Mouse (Mus musculus) intestine, embryonic 16.5 days (tissue): ENCODE measurements around the gene 0610009B22Rik. TPM values are rescaled to one million over a fixed set of nuclear protein-coding genes. Genes with fewer than 3 reads are reported as not detected.
"Not testable (repeated sequence)": the region's sequence is repeated elsewhere in the genome, so short reads cannot be mapped to it uniquely, and the experiment has no call there.

Experiments
- ATAC-seq: fragments of 200-750 bp; cut with Nextera tagmentation; 2 replicates; pipeline ENCODE4 v1.8.0; 2017; ENCODE audit warnings: moderate TSS enrichment, moderate library complexity
- H3K27ac ChIP-seq: fragments of 300-500 bp; sonication (generic); 2 replicates; pipeline ENCODE4 v1.5.1; 2014; ENCODE audit warnings: mild to moderate bottlenecking, low read length
- H3K27me3 ChIP-seq: fragments of 300-500 bp; sonication (generic); replicated peaks from 2 replicates; pipeline ENCODE4 v1.6.1; 2014; ENCODE audit warnings: low read length, control low read depth, mixed read lengths; ENCODE audit not compliant: control insufficient read depth, insufficient read depth
- H3K36me3 ChIP-seq: fragments of 300-500 bp; sonication (generic); 2 replicates; pipeline ENCODE4 v1.6.1; 2014; ENCODE audit warnings: low read length, control low read depth; ENCODE audit not compliant: control insufficient read depth, insufficient read depth
- H3K4me1 ChIP-seq: fragments of 300-500 bp; sonication (generic); 2 replicates; pipeline ENCODE4 v1.6.1; 2014; ENCODE audit warnings: low read length, control low read depth, mixed read lengths; ENCODE audit not compliant: control insufficient read depth, insufficient read depth
- H3K4me2 ChIP-seq: fragments of 300-500 bp; sonication (generic); 2 replicates; pipeline ENCODE4 v1.6.1; 2014; ENCODE audit warnings: low read depth, low read length, control low read depth
- H3K4me3 ChIP-seq: fragments of 300-500 bp; sonication (generic); 2 replicates; pipeline ENCODE4 v1.5.1; 2014; ENCODE audit warnings: mild to moderate bottlenecking, low read length
- H3K9ac ChIP-seq: fragments of 300-500 bp; sonication (generic); 2 replicates; pipeline ENCODE4 v1.6.1; 2014; ENCODE audit warnings: low read depth, low read length
- H3K9me3 ChIP-seq: fragments of 300-500 bp; sonication (generic); 2 replicates; pipeline ENCODE4 v1.6.1; 2016; ENCODE audit warnings: low read length, control low read depth; ENCODE audit not compliant: control insufficient read depth
- WGBS: fragments of 180-500 bp; shearing (Covaris S2); extraction: QIAGEN DNeasy Blood & Tissue Kit; methylation state at CpG from one replicate; pipeline ENCODE4 v1.1.7; 2014; 5-methylcytosine and 5-hydroxymethylcytosine counted together
- polyA plus RNA-seq: library from polyadenylated mRNA; unstranded; fragments of >200 nt; fragmentation: Nextera tagmentation; extraction: Ambion mirVana; gene quantifications from 2 replicates; pipeline ENCODE4 v1.2.1, GENCODE M21; 2015

0610009B22Rik gene
- polyA plus RNA-seq: 97.2 and 103 TPM in 2 replicates

DNA sequence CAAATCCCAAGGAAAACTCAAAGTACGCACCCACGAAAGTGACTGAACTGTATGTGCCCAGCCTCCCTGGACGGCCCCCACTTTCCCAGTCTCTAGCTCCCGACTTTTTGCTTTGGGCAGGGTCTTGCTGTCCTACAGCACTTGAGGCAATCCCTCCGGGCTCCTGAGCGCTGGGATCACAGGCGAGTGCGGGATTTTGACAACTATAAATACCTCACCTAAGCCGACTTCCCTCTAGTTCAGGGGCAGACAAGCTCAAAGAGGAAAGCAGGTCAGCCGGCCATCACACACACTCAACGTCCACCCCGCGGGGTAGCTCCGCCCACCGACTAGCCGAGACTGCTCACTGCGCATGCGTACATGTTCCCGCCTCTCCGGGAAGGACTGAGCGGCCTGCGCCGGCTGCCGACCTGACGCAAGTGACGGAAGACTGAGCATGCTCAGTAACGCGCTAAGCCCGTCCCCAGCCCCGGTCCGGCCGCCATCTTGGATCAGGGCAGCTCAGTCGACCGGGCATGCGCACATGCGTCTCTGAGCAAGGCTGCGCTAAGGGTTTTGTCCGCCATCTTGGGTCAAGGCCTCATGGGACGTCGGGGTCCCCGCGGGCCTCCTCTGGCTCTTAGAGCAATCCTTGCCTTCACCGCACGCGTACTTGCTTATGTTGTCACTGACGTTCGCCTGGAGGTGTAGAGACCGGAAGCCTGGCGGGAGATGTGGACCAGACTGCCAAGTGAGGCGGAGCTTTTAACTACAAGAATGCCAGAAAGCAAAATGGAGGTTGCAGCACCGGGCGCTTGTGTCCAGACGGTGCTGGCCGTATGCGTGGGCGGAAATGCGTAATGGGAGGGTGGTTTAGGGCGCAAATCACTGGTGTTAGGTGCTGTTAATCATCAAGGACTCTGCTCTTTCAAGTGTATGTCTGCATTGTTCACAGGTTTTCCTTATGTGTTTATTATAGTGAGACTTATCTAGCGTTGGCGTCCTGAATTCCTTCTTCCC lies at the start of gene 0610009B22Rik:
Gene 0610009B22Rik, minus strand, starts transcription at position 545 of the 999 bp plus-strand sequence.
- peak within 1 kb of the TSS; percentile 79 for H3K4me3 ChIP-seq
- peak within 1 kb of the TSS; percentile 93 for H3K9ac ChIP-seq
- H3K36me3 ChIP-seq: peaks cover 3% of the 10 kb centered on the region; the same call in 1 of the 2 replicates
- H3K4me2 ChIP-seq: peak within 1 kb of the TSS; percentile 64
- WGBS: under 1% methylated on average over 60 of the region's 60 CpGs
- no peaks in the 10 kb centered on the region for H3K27me3 ChIP-seq
- H3K27ac ChIP-seq: peak within 1 kb of the TSS; percentile 100
- ATAC-seq: peak; percentile 99
- H3K4me1 ChIP-seq: peaks cover 5% of the 10 kb centered on the region
- H3K9me3 ChIP-seq: no peaks in the 10 kb centered on the region

DNA sequence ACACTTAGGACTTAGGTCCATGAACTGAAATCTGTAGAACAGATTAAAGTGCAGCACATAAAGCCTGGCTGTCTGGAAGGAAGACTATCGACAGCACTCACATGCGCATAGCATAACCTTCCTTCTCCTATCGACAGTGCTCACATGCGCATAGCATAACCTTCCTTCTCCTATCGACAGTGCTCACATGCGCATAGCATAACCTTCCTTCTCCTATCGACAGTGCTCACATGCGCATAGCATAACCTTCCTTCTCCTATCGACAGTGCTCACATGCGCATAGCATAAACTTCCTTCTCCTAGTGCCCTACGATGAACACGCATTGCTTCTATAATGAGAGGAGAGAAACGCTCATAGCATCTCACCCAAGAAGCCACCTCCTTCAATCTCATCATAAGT lies 45.5 kb upstream of the 0610009B22Rik start:
- H3K9ac ChIP-seq, H3K27me3 ChIP-seq, H3K27ac ChIP-seq, H3K4me3 ChIP-seq, H3K4me1 ChIP-seq, H3K4me2 ChIP-seq, H3K9me3 ChIP-seq, ATAC-seq: not testable (repeated sequence)
- peaks cover 13% of the 10 kb centered on the region for H3K36me3 ChIP-seq
- WGBS: 96% methylated on average over 12 of the region's 13 CpGs

DNA sequence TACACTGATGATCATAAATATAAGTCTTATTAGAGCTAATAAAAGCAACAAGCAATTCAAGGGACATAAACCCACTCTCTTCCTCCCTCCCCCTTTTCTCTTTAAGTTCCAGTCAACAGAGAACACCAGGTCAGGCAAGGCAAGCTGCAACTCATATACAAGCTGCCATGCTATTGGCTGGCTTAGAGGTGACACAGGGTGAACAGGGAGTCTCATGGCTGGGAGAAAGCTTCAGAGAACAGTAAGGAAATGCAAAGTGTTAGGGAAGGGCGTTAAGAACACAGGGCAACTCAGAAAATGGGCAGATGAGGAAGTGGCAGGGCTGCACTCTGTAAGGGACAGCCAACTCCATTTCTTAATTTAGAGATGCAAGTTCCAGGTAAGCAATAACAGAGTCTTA lies 44.2 kb upstream of the 0610009B22Rik start:
- Histone ChIP-seq H3K36me3 (peaks cover 13% of the 10 kb centered on the region), H3K27me3 (no peaks in the 10 kb centered on the region)
- 72% methylated on average over 1 of the region's 1 CpGs for WGBS

DNA sequence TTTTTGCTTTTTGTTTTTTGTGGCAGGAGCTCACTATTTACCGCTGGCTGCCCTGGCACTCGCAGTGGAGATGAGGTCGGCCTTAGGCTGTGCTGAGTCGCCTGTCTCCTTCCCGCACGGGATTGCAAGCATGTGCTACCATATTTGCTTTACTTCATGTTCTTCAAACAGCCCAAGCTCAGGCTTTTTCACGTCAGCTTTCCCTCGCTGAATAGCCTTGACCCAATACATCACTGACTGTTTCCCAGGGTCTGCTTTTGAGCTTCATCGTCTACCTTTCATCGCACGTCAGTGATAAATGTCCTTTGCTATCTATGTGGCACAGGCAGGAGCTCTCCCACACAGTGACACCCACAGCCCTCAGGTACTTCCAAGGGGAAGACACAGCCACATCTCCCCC lies 32.4 kb upstream of the 0610009B22Rik start:
- H3K4me1 ChIP-seq: no peaks in the 10 kb centered on the region
- H3K27me3 ChIP-seq: no peaks in the 10 kb centered on the region
- no peaks in the 10 kb centered on the region for H3K9me3 ChIP-seq
- no peak for ATAC-seq
- WGBS: 90% methylated on average over 11 of the region's 11 CpGs
- H3K27ac ChIP-seq: no peak overlapping the region
- H3K4me2 ChIP-seq: no peak overlapping the region
- no peak overlapping the region for H3K9ac ChIP-seq
- peaks cover 25% of the 10 kb centered on the region for H3K36me3 ChIP-seq
- H3K4me3 ChIP-seq: no peak overlapping the region

More for the DNA sequence above, 44.2 kb upstream of the 0610009B22Rik start:
- ATAC-seq: no peak
- Histone ChIP-seq H3K27ac (no peak overlapping the region), H3K4me3 (no peak overlapping the region), H3K4me1 (no peaks in the 10 kb centered on the region), H3K4me2 (no peak overlapping the region), H3K9ac (no peak overlapping the region), H3K9me3 (no peaks in the 10 kb centered on the region)

DNA sequence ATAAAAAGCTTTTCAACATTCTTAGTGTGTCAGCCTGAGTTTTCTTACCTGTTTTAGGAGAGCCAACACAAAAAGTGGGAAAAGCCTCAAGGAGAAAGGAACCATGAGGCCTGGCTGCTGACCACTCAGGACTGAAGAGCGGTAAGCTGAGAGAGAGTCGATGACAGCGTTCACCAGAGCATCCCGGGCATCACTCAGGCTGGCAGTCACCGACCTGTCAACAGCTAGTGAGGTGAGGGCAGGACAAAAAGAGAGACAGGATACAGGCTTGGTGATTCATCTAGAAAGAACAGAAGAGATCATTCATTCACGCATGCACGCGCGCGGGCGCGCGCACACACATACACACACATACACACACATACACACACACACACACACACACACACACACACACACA lies 18.4 kb upstream of the 0610009B22Rik start:
- Histone ChIP-seq H3K27ac (no peak overlapping the region), H3K27me3 (no peaks in the 10 kb centered on the region), H3K4me2 (no peak overlapping the region), H3K4me3 (no peak overlapping the region), H3K4me1 (no peaks in the 10 kb centered on the region), H3K9ac (no peak overlapping the region), H3K9me3 (no peaks in the 10 kb centered on the region), H3K36me3 (peaks cover 9% of the 10 kb centered on the region)
- WGBS: 98% methylated on average over 13 of the region's 13 CpGs
- no peak for ATAC-seq

DNA sequence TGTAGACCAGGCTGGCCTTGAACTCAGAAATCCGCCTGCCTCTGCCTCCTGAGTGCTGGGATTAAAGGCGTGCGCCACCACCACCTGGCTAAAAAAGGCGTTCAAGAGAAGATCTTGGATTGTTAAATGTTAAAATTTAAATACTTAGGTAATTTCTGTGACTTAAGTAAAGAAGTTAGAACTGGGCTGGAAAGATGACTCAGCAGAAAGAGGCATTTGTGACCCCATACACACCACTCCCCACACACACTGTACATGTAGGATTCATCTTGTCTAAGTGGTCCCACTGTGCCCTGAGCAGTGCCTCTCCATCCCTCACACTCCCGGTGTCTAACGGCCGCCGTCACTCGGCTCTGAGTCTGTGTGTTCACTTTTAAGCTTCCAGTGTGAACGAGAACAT lies 17.8 kb upstream of the 0610009B22Rik start:
- Histone ChIP-seq H3K4me2 (no peak overlapping the region), H3K36me3 (peaks cover 5% of the 10 kb centered on the region), H3K27ac (no peak overlapping the region), H3K27me3 (no peaks in the 10 kb centered on the region), H3K4me1 (no peaks in the 10 kb centered on the region), H3K9me3 (no peaks in the 10 kb centered on the region), H3K4me3 (no peak overlapping the region), H3K9ac (no peak overlapping the region)
- WGBS: 97% methylated on average over 10 of the region's 10 CpGs
- no peak for ATAC-seq

DNA sequence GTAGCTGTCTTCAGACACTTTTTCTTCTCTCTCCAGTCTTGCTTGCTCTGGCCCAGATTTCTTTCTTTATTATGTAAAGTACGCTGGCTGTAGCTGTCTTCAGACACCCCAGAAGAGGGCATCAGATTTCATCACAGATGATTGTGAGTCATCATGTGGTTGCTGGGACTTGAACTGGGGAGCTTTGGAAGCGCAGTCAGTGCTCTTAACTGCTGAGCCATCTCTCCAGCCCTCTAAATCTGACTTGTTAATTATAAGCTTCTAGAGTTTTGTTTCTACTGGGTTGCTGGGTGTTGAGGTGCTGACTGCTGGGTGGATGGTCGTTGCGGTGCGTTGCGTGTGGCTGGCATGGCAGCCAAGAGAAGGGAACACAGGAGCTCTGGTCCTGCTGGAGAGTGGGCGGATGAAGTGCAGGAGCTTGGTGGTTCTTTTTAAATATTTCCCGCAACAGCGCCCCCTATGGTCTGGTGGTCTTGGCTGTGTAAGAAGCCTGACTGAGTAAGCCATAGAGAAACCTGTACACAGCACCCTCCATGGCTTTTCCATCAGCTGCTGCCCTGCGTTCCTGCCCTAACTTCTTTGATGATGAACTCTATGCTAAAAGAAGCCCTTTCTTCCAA lies 14.8 kb upstream of the 0610009B22Rik start:
- Histone ChIP-seq H3K9ac (no peak overlapping the region), H3K27ac (no peak overlapping the region), H3K4me2 (no peak overlapping the region), H3K4me3 (no peak overlapping the region), H3K4me1 (no peaks in the 10 kb centered on the region), H3K9me3 (peaks cover under 1% of the 10 kb centered on the region; the same call in 1 of the 2 replicates), H3K27me3 (no peaks in the 10 kb centered on the region), H3K36me3 (peaks cover 19% of the 10 kb centered on the region)
- WGBS: 71% methylated on average over 10 of the region's 10 CpGs
- ATAC-seq: no peak

DNA sequence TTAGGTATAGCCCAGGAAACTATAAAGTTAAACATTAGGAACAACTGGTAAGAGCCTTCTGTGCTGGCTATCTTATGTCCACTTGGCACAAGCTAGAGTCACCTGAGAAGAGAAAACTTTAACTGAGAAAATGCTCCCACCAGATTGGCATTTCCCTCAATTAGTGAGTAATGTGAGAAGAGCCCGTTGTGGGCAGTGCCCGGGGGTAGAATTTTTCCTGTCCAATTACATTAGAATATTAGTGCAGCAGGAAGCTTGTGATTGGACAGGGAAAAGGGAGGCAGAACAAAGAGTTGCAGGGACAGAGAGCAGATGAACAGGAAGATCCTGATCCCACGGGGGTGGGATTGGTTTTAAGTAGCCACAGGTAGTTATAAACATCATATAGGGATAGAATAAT lies 14.2 kb upstream of the 0610009B22Rik start:
- Histone ChIP-seq H3K36me3 (peaks cover 23% of the 10 kb centered on the region), H3K9me3 (peaks cover 3% of the 10 kb centered on the region; the same call in 1 of the 2 replicates), H3K4me1 (no peaks in the 10 kb centered on the region), H3K9ac (no peak overlapping the region), H3K4me3 (no peak overlapping the region), H3K27me3 (no peaks in the 10 kb centered on the region), H3K4me2 (no peak overlapping the region), H3K27ac (no peak overlapping the region)
- ATAC-seq: no peak
- 86% methylated on average over 3 of the region's 3 CpGs for WGBS

DNA sequence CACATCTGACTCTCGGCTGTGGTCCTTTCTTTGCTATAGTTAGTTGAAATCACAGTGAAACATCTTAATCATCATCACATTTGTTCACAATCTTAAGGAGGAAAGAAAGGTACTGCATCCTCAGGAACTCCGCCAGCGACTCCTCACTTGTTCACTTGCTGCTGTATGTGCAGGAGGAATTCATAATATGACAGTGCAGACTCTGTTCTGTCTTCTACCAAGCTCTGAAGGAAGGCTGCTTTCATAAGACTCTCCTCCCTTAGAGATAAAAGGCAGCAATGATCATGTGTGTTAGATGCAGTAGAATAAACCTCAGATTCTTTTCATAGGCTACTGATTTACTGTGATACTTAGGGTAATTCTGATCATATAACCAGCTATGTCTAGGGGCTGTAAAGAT lies 6.3 kb upstream of the 0610009B22Rik start:
- Histone ChIP-seq H3K4me3 (no peak overlapping the region), H3K9me3 (peaks cover 3% of the 10 kb centered on the region; the same call in 1 of the 2 replicates), H3K36me3 (peaks cover 14% of the 10 kb centered on the region), H3K4me2 (no peak overlapping the region), H3K27ac (no peak overlapping the region), H3K9ac (no peak overlapping the region), H3K4me1 (no peaks in the 10 kb centered on the region), H3K27me3 (no peaks in the 10 kb centered on the region)
- ATAC-seq: no peak
- 95% methylated on average over 3 of the region's 3 CpGs for WGBS
